Mouse (Mus musculus) testis, adult 2 months (tissue): ENCODE results near the gene Tshr.

Experiments used
- CTCF ChIP-seq: fragments of 200-500 bp; IDR thresholded peaks from 2 replicates; pipeline ENCODE4 v1.5.1; 2012; ENCODE audit warnings: low read depth, mild to moderate bottlenecking, inconsistent platforms, low read length, moderate library complexity; ENCODE audit not compliant: control insufficient read depth, insufficient read depth, insufficient replicate concordance
- POLR2A ChIP-seq: fragments of 200-500 bp; IDR thresholded peaks from 2 replicates; pipeline ENCODE4 v1.6.1; 2012; ENCODE audit warnings: low read depth, mild to moderate bottlenecking, inconsistent platforms, low read length, moderate library complexity; ENCODE audit not compliant: control insufficient read depth

GRCm38 (mm10) chr12:91416828-91417227 lies 32.5 kb downstream of the Tshr start:
- TF ChIP-seq POLR2A (no peak), CTCF (no peak)
